Mouse (Mus musculus) liver, embryonic 14.5 days (tissue): ENCODE measurements around the gene Sspo. TPM values are rescaled to one million over a fixed set of nuclear protein-coding genes. Genes with fewer than 3 reads are reported as not detected.
A peak's percentile ranks its signal among the peaks of the same experiment; 100 is the strongest.

Experiments
- ATAC-seq: fragments of 200-750 bp; cut with Nextera tagmentation; 2 replicates; pipeline ENCODE4 v1.8.0; 2017; ENCODE audit warnings: moderate number of reproducible peaks, mild to moderate bottlenecking, moderate library complexity; ENCODE audit not compliant: insufficient read depth
- DNase-seq, 3 experiments: peaks; one replicate each; pipeline ENCODE4 v3.0.0-alpha.2; 2012 to 2013; ENCODE audit warnings: low read depth in 3 of 3, low spot score in 3 of 3
- H3K27ac ChIP-seq: fragments of 300-500 bp; sonication (generic); 2 replicates; pipeline ENCODE4 v1.5.1; 2014; ENCODE audit warnings: moderate library complexity, mild to moderate bottlenecking, control low read depth, inconsistent platforms
- H3K27me3 ChIP-seq: fragments of 300-500 bp; sonication (generic); 2 replicates; pipeline ENCODE4 v1.6.1; 2014; ENCODE audit warnings: mild to moderate bottlenecking, low read length, moderate library complexity; ENCODE audit not compliant: control insufficient read depth, insufficient read depth
- H3K36me3 ChIP-seq: fragments of 300-500 bp; sonication (generic); replicated peaks from 2 replicates; pipeline ENCODE4 v1.6.1; 2014; ENCODE audit warnings: low read depth; ENCODE audit not compliant: control insufficient read depth, insufficient read depth
- H3K4me1 ChIP-seq, 2 experiments: fragments of 200-500 bp in 1 of 2; fragments of 300-500 bp in 1 of 2; sonication (generic) in 1 of 2; replicated peaks; 2 replicates each; pipeline ENCODE4 v1.6.1; 2012 to 2014; ENCODE audit warnings: antibody characterized with exemption in 1 of 2, inconsistent platforms in 1 of 2, low read length in 1 of 2; ENCODE audit not compliant: control insufficient read depth in 2 of 2, insufficient read depth in 2 of 2
- H3K4me2 ChIP-seq: fragments of 300-500 bp; sonication (generic); 2 replicates; pipeline ENCODE4 v1.6.1; 2014; ENCODE audit warnings: low read depth, mild to moderate bottlenecking, control low read depth, moderate library complexity
- H3K4me3 ChIP-seq, 2 experiments: fragments of 200-500 bp in 1 of 2; fragments of 300-500 bp in 1 of 2; sonication (generic) in 1 of 2; 2 replicates each; pipeline ENCODE4 v1.5.1; 2012 to 2014; ENCODE audit warnings: low read depth in 2 of 2, low read length in 2 of 2, mild to moderate bottlenecking in 2 of 2, control low read depth in 1 of 2, inconsistent platforms in 1 of 2, moderate library complexity in 1 of 2; ENCODE audit not compliant: insufficient read depth in 1 of 2
- H3K9ac ChIP-seq: fragments of 300-500 bp; sonication (generic); replicated peaks from 2 replicates; pipeline ENCODE4 v1.6.1; 2014; ENCODE audit warnings: mild to moderate bottlenecking, control low read depth, moderate library complexity
- H3K9me3 ChIP-seq: fragments of 300-500 bp; sonication (generic); 2 replicates; pipeline ENCODE4 v1.6.1; 2016; ENCODE audit warnings: low read length, mixed read lengths; ENCODE audit not compliant: control insufficient read depth
- CTCF ChIP-seq: IDR thresholded peaks from 2 replicates; pipeline ENCODE4 v1.5.1; 2016; ENCODE audit warnings: antibody characterized with exemption, low read depth, control low read depth
- EP300 ChIP-seq: IDR thresholded peaks from 2 replicates; pipeline ENCODE4 v1.6.1; 2016; ENCODE audit warnings: antibody characterized with exemption, low read depth
- whole genome bisulfite sequencing: fragments of 180-500 bp; shearing (Covaris S2); extraction: QIAGEN DNeasy Blood & Tissue Kit; methylation state at CpG from one replicate; pipeline ENCODE4 v1.1.7; 2014; ENCODE audit not compliant: insufficient replicate concordance; 5-methylcytosine and 5-hydroxymethylcytosine counted together
- microRNA-seq: library from miRNA; unstranded; fragments of <30 nt; microRNA quantifications from one replicate; pipeline ENCODE4, GENCODE M21; 2016
- polyA plus RNA-seq, 2 experiments: library from polyadenylated mRNA; depleted of rRNA in 1 of 2; stranded (reverse) in 1 of 2; unstranded in 1 of 2; fragments of >200 nt; fragmentation: Nextera tagmentation in 1 of 2; extraction: Ambion mirVana in 1 of 2; gene quantifications; 2 replicates each; pipeline versions ENCODE4 v1.2.1 to v1.2.3; 2012 to 2014

The Sspo gene
- polyA plus RNA-seq, 2 experiments, result 0.04 TPM; not detected in 1

GRCm38 (mm10) chr6:48545251-48545650 is 97.2 kb downstream of the Sspo start:
- Histone ChIP-seq H3K27me3 (no peaks in the 10 kb centered on the region), H3K4me2 (no peak overlapping the region), H3K9me3 (no peaks in the 10 kb centered on the region), H3K4me1 (no peaks in the 10 kb centered on the region), H3K27ac (no peak overlapping the region), H3K36me3 (no peaks in the 10 kb centered on the region), H3K9ac (no peak overlapping the region), H3K4me3 (no peak overlapping the region)
- WGBS, result 57% methylated on average over 5 of the region's 5 CpGs
- TF ChIP-seq EP300 (no peak), CTCF (no peak)
- ATAC-seq (no peak), DNase-seq (no peak)

GRCm38 (mm10) chr6:48546271-48546670 is 98.2 kb downstream of the Sspo start:
- no peaks in the 10 kb centered on the region for H3K4me1 ChIP-seq
- H3K4me2 ChIP-seq, result no peak overlapping the region
- WGBS, result 24% methylated on average over 1 of the region's 1 CpGs
- no peaks in the 10 kb centered on the region for H3K36me3 ChIP-seq
- no peaks in the 10 kb centered on the region for H3K9me3 ChIP-seq
- H3K27ac ChIP-seq, result no peak overlapping the region
- peak in 1 of 3 experiments; percentile 16 for DNase-seq
- H3K27me3 ChIP-seq, result no peaks in the 10 kb centered on the region
- ATAC-seq, result no peak
- no peak for TF ChIP-seq EP300
- peak; percentile 56 for TF ChIP-seq CTCF
- no peak overlapping the region for H3K4me3 ChIP-seq
- no peak overlapping the region for H3K9ac ChIP-seq

DNA sequence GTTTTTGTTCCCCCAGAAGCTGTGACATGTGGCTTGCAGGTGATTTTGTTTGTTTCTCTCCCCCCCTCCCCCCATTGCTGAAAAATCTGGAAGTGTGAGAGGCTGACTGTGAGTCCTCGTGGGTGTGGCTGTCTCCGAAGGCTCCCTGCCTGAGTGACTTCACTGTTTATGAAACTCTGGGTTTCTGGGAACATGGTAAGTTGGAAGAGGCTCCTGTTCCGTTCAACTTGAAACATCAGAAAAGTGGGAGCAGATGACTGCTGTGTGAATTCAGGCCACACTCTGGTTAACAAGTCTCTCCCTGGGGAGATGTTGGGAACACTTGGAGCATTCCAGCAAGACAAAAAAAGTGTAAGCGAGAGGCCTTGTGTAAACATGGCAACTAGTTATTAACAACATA is 98.8 kb downstream of the Sspo start:
- Histone ChIP-seq H3K4me2 (no peak overlapping the region), H3K9me3 (no peaks in the 10 kb centered on the region), H3K27me3 (no peaks in the 10 kb centered on the region), H3K4me3 (no peak overlapping the region), H3K4me1 (no peaks in the 10 kb centered on the region), H3K36me3 (no peaks in the 10 kb centered on the region), H3K9ac (no peak overlapping the region), H3K27ac (no peak overlapping the region)
- 52% methylated on average over 4 of the region's 4 CpGs for WGBS
- no peak for ATAC-seq
- DNase-seq, result no peak
- TF ChIP-seq CTCF, result no peak

DNA sequence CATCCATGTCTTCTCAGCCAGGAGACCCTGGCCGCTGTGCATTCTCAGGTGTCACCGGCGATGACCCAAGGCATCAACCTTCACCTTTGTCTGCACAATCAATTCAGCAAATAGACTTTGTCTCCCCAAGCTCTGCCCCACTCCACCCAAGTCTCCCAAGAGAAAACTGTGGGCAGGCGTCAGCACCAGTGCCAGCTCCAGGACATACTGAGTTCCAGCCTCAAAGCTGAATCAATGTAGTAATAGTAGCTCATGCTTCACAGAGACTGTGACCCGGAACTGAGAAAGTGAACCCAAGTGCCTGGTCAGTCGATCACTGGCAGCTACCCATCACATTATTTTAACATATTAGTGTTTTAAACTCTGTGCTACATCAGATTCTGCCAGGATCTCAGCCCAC is 100.3 kb downstream of the Sspo start:
- H3K4me3 ChIP-seq, result no peak overlapping the region
- ATAC-seq (no peak), DNase-seq (no peak)
- no peak for TF ChIP-seq EP300
- TF ChIP-seq CTCF, result no peak
- no peaks in the 10 kb centered on the region for H3K27me3 ChIP-seq
- H3K36me3 ChIP-seq, result no peaks in the 10 kb centered on the region
- H3K4me2 ChIP-seq, result no peak overlapping the region
- no peaks in the 10 kb centered on the region for H3K9me3 ChIP-seq
- H3K4me1 ChIP-seq, result no peaks in the 10 kb centered on the region
- H3K27ac ChIP-seq, result no peak overlapping the region
- H3K9ac ChIP-seq, result no peak overlapping the region
- 59% methylated on average over 6 of the region's 6 CpGs for WGBS

Small RNA genes within 50 kb of the gene (microRNA-seq; reads per million reads assigned to microRNA genes)
- gene Gm24325, result not detected

Other genes starting within 250 kb of the Sspo start
- gene Krba1, start 52.6 kb upstream of the Sspo start, polyA plus RNA-seq (2012; rRNA removed), result 1.6 and 2.0 TPM in 2 replicates
- 0.94 and 1.0 TPM in 2 replicates for gene Krba1, start 52.6 kb upstream of the Sspo start, polyA plus RNA-seq (2014; fragmentation: Nextera tagmentation; extraction: Ambion mirVana)
- 2.2 and 2.8 TPM in 2 replicates for gene Zfp467, start 2.4 kb upstream of the Sspo start, polyA plus RNA-seq (2012; rRNA removed)
- gene Zfp467, start 2.4 kb upstream of the Sspo start, polyA plus RNA-seq (2014; fragmentation: Nextera tagmentation; extraction: Ambion mirVana), result 2.3 and 2.9 TPM in 2 replicates
- 0.75 and 1.0 TPM in 2 replicates for gene Atp6v0e2, start 89.4 kb downstream of the Sspo start, polyA plus RNA-seq (2012; rRNA removed)
- gene Atp6v0e2, start 89.4 kb downstream of the Sspo start, polyA plus RNA-seq (2014; fragmentation: Nextera tagmentation; extraction: Ambion mirVana), result 0.77 and 0.81 TPM in 2 replicates
- 2.8 and 3.0 TPM in 2 replicates for gene Lrrc61, start 106.6 kb downstream of the Sspo start, polyA plus RNA-seq (2012; rRNA removed)
- gene Lrrc61, start 106.6 kb downstream of the Sspo start, polyA plus RNA-seq (2014; fragmentation: Nextera tagmentation; extraction: Ambion mirVana), result 1.3 and 1.7 TPM in 2 replicates
- gene Rarres2, start 124.6 kb downstream of the Sspo start, polyA plus RNA-seq (2012; rRNA removed), result 11.3 and 12.0 TPM in 2 replicates
- gene Rarres2, start 124.6 kb downstream of the Sspo start, polyA plus RNA-seq (2014; fragmentation: Nextera tagmentation; extraction: Ambion mirVana), result 16.3 and 20.0 TPM in 2 replicates
- gene Gm45021, start 141.4 kb downstream of the Sspo start, polyA plus RNA-seq (2012; rRNA removed), result not detected in 2 replicates
- gene Gm45021, start 141.4 kb downstream of the Sspo start, polyA plus RNA-seq (2014; fragmentation: Nextera tagmentation; extraction: Ambion mirVana), result not detected in 2 replicates
- gene Repin1, start 145.7 kb downstream of the Sspo start, polyA plus RNA-seq (2012; rRNA removed), result 7.1 and 7.3 TPM in 2 replicates
- gene Repin1, start 145.7 kb downstream of the Sspo start, polyA plus RNA-seq (2014; fragmentation: Nextera tagmentation; extraction: Ambion mirVana), result 6.3 and 6.5 TPM in 2 replicates
- not detected in 2 replicates for gene Gm44965, start 145.7 kb downstream of the Sspo start, polyA plus RNA-seq (2012; rRNA removed)
- not detected in 2 replicates for gene Gm44965, start 145.7 kb downstream of the Sspo start, polyA plus RNA-seq (2014; fragmentation: Nextera tagmentation; extraction: Ambion mirVana)
- gene Zfp775, start 153.8 kb downstream of the Sspo start, polyA plus RNA-seq (2012; rRNA removed), result 1.0 TPM in 2 replicates
- 1.4 and 1.7 TPM in 2 replicates for gene Zfp775, start 153.8 kb downstream of the Sspo start, polyA plus RNA-seq (2014; fragmentation: Nextera tagmentation; extraction: Ambion mirVana)
- gene AI854703, start 178.5 kb downstream of the Sspo start, polyA plus RNA-seq (2012; rRNA removed), result 0.31 and 0.34 TPM in 2 replicates
- gene AI854703, start 178.5 kb downstream of the Sspo start, polyA plus RNA-seq (2014; fragmentation: Nextera tagmentation; extraction: Ambion mirVana), result 0.06 and 0.27 TPM in 2 replicates
- gene Gimap8, start 199.0 kb downstream of the Sspo start, polyA plus RNA-seq (2012; rRNA removed), result 0.90 and 1.3 TPM in 2 replicates
- 0.17 and 0.18 TPM in 2 replicates for gene Gimap8, start 199.0 kb downstream of the Sspo start, polyA plus RNA-seq (2014; fragmentation: Nextera tagmentation; extraction: Ambion mirVana)
- 3.9 and 7.2 TPM in 2 replicates for gene Gimap9, start 227.9 kb downstream of the Sspo start, polyA plus RNA-seq (2012; rRNA removed)
- gene Gimap9, start 227.9 kb downstream of the Sspo start, polyA plus RNA-seq (2014; fragmentation: Nextera tagmentation; extraction: Ambion mirVana), result 8.0 and 10.6 TPM in 2 replicates
- 5.0 and 6.2 TPM in 2 replicates for gene Gimap4, start 236.3 kb downstream of the Sspo start, polyA plus RNA-seq (2012; rRNA removed)
- gene Gimap4, start 236.3 kb downstream of the Sspo start, polyA plus RNA-seq (2014; fragmentation: Nextera tagmentation; extraction: Ambion mirVana), result 8.3 and 8.8 TPM in 2 replicates